Mouse (Mus musculus) ES-Bruce4 (cell line): ENCODE measurements around the gene Rassf2.

Experiments
- CTCF ChIP-seq: IDR thresholded peaks from one replicate; pipeline ENCODE4 v1.8.1; 2011; ENCODE audit warnings: low read depth, low read length
- POLR2A ChIP-seq: IDR thresholded peaks from one replicate; pipeline ENCODE4 v1.8.1; 2011; ENCODE audit warnings: low read length; ENCODE audit not compliant: insufficient read depth

- TF ChIP-seq CTCF (no peak), POLR2A (no peak)
Measured at GRCm38 (mm10) chr2:132001696-132002334, 28.2 kb downstream of the Rassf2 start.
